Mouse (Mus musculus) left cerebral cortex, adult 2 months (tissue): ENCODE measurements around the gene Slc44a2. TPM values are rescaled to one million over a fixed set of nuclear protein-coding genes. Genes with fewer than 3 reads are reported as not detected.
"Not testable (repeated sequence)": the region's sequence is repeated elsewhere in the genome, so short reads cannot be mapped to it uniquely, and the experiment has no call there.

ENCODE experiments used
- DNase-seq, 2 experiments: peaks; one replicate each; pipeline ENCODE4 v3.0.0; 2021 to 2022; ENCODE audit warnings: low spot score in 2 of 2, mixed read lengths in 1 of 2; ENCODE audit errors: extremely low spot score in 1 of 2
- H3K27ac ChIP-seq: fragments of 200-600 bp; 2 replicates; pipeline ENCODE4 v1.8.1; 2022
- H3K4me3 ChIP-seq: fragments of 200-600 bp; 2 replicates; pipeline ENCODE4 v1.8.1; 2022
- CTCF ChIP-seq: fragments of 200-600 bp; IDR thresholded peaks from 2 replicates; pipeline ENCODE4 v1.8.1; 2022; ENCODE audit warnings: antibody characterized with exemption, mild to moderate bottlenecking, moderate library complexity
- intact Hi-C: fragments of 180-260 bp; cut with DNase I; formaldehyde crosslinking; loops from one replicate; pipeline ENCODE4 v1.15.1; 2025
- total RNA-seq, 2 experiments: library from RNA; stranded (reverse); gene quantifications; 2 replicates each; pipeline ENCODE4 v1.2.3; 2021

Slc44a2 gene
- total RNA-seq, 2 experiments from 2014 or later: 47.5 to 53.6 TPM

- no peak overlapping the region for H3K27ac ChIP-seq
- H3K4me3 ChIP-seq: peak overlapping the region; percentile 67
- DNase-seq: no peak
- intact Hi-C loops: no loop called here
- TF ChIP-seq CTCF: no peak
Measured at GRCm38 (mm10) chr9:21286753-21287152, 33.7 kb upstream of the Slc44a2 start.

DNA sequence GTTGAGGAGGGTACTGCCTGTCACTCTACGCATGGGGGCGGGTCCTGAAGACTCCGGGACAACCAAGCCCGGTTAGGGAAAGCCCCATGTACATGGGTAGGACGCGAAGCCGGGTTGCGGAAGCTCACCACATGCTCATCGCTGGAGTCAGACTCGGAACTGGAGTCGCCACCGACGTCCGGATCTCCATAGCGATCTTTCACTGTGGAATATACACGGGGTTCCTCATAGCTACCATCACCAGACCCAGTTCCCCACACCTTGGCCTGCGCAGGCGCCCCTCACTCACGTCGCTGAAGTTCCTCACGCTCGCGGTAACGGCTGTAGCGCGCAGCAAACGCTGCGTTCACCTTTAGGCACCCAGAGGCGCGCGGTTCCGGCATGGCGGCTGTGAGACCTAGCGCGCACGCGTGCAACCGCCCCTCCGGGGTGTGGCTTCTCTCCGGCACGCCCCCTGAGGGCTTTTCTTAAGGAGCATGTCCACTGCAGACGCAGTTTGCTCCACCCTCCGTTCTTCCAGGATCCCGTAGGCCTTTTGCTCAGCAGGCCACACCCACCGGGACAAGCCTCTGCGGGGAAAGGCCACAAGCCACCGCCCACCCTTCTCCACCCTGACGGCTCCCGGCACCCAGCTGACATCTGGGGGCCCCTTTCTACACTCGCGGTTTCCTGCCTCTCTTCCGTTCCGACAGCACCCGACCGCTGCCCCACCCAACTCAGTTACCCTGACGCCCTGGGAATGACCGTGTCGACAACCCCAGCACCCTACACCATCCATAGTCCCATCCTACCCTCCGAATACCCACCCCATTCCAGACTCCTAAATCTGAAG is 32.7 kb upstream of the Slc44a2 start, which contains the start of gene Kri1:
Gene Kri1, minus strand, starts transcription at position 399 of the 832 bp plus-strand sequence.
- intact Hi-C loops: loop anchor here (2.0 kb wide), 1 partner anchor 49 kb away; the partner anchor contains the start of gene Keap1
- peak; percentile 95 to 96 for DNase-seq
- H3K27ac ChIP-seq: peak within 1 kb of the TSS; percentile 89
- H3K4me3 ChIP-seq: peak within 1 kb of the TSS; percentile 67
- no peak; the same call in 1 of the 2 replicates for TF ChIP-seq CTCF

- intact Hi-C loops: loop anchor here (2.0 kb wide), 1 partner anchor 50 kb away; the partner anchor contains the start of gene Keap1
- no peak for DNase-seq
- no peak for TF ChIP-seq CTCF
- H3K27ac ChIP-seq: peak overlapping the region; percentile 89
- H3K4me3 ChIP-seq: peak overlapping the region; percentile 67
Measured at GRCm38 (mm10) chr9:21288404-21289336, 31.8 kb upstream of the Slc44a2 start.

- intact Hi-C loops: loop anchor here (2.0 kb wide), 1 partner anchor 51 kb away; the partner anchor contains the start of gene Keap1
- H3K4me3 ChIP-seq: no peak overlapping the region
- no peak for TF ChIP-seq CTCF
- DNase-seq: no peak
- H3K27ac ChIP-seq: no peak overlapping the region
Measured at GRCm38 (mm10) chr9:21289337-21289671, 31.2 kb upstream of the Slc44a2 start.

DNA sequence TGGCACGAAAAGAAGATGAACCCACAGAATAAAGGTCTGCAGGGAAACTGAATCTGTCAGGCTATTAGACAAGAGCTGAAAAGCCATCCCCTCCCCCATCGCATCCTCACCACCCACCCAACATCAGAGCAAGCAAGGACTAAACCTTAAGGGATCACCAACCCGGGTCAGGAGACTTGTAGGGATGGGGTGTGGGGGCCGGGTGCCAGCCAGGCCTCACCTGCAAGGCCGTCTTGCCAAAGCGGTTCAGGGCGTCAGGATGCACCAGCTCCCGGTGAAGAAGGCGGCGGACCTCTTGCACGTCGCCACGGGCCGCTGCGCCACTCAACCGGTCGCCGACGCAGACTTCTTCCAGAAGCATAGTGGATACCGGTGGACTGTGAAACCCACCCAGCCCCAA is 29.9 kb upstream of the Slc44a2 start:
- intact Hi-C loops: loop anchor here (5.0 kb wide), 1 partner anchor 77 kb away; the partner anchor contains the start of gene Ilf3
- DNase-seq: no peak
- Histone ChIP-seq H3K4me3 (peak overlapping the region; percentile 86), H3K27ac (peak overlapping the region; percentile 95)
- TF ChIP-seq CTCF: no peak

DNA sequence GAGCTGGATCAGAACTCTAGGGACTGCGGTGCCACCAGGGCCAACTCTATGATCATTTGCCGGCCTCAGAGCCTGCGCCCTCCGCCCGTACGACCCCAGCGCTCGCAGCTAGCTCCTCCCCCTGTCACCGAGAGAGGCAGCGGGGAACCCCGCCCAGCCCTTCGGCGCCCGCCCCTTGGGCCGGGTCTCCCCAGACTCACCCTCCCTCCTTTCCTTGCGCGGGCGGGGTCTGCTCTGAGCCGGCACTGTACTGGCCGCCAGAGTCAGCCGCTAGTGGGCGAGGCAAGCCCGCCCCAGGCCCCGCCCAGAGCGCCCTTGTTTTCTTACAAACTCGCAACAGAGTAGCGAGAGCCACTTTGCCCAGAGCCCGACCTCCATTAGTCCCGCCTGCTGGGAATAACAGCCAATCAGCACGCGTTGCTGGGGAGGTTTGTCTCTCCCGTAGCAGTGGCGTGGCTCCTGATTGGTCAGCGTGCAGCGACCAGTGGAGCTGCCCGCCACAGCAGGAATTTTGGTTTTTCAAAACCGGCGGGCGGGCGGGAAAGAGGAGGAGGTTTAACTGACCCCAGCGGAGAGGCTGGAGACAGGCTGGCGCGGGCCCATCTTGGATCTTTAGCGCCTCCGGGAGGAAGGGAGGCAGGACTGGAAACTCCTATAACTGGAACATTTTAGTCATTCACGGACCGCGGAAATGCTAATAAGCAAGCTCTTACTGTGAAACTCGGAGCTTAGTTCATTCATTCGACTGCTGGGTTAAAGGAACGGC is 29.3 kb upstream of the Slc44a2 start, which contains the start of gene Cdkn2d:
Gene Cdkn2d, minus strand, starts transcription at position 386 of the 766 bp plus-strand sequence.
- DNase-seq: peak; percentile 99 to 100
- TF ChIP-seq CTCF: peak; percentile 35
- Histone ChIP-seq H3K4me3 (peak within 1 kb of the TSS; percentile 86), H3K27ac (peak within 1 kb of the TSS; percentile 95)
- intact Hi-C loops: loop anchor here (1.0 to 5.0 kb wide), 2 partner anchors 26 to 76 kb away; partner anchors contain the start of genes Atg4d and Ilf3

DNA sequence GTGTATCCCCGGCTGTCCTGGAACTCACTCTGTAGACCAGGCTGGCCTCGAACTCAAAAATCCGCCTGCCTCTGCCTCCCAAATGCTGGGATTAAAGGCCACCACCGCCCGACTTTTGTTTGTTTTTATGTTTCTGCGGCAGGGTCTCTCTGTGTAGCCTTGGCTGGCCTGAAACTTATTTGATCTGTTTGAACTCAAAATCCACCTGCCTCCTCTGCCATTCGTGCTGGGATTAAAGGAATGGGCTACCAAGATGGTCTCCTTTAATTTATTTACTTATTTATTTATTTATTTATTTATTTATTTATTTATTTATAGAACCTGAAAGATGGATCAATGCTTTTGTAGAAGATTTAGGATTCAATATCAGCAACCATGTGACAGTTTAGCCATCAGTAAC is 28.6 kb upstream of the Slc44a2 start:
- not testable (repeated sequence) for DNase-seq, H3K27ac ChIP-seq
- intact Hi-C loops: loop anchor here (1.0 to 5.0 kb wide), 2 partner anchors 27 to 75 kb away; partner anchors contain the start of genes Atg4d and Ilf3
- peak overlapping the region; percentile 45 for H3K4me3 ChIP-seq

- no peak for DNase-seq
- Histone ChIP-seq H3K4me3 (no peak overlapping the region), H3K27ac (no peak overlapping the region)
- intact Hi-C loops: loop anchor here (5.0 kb wide), 1 partner anchor 75 kb away; the partner anchor contains the start of gene Ilf3
- no peak for TF ChIP-seq CTCF
Measured at GRCm38 (mm10) chr9:21292271-21292670, 28.2 kb upstream of the Slc44a2 start.

DNA sequence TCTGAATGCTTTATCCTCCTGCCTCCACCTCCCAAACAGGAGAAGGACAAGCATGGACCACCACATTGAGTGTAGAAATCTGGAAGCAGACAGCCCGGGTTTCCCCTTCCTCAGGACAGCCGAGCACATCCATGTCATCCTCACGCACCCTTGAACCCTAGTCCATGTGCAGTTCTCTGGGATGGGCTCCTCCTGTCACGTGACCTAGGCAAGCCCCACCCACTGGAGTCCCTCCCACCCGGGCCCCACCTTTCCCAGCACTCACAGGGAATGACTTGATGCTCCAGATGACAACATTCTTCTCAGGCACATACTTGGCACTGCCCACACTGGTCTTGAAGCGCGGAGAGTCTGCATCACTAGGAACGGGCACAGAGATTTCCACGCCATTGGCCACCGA is 21.5 kb upstream of the Slc44a2 start:
- Histone ChIP-seq H3K27ac (no peak overlapping the region), H3K4me3 (no peak overlapping the region)
- intact Hi-C loops: no loop called here
- no peak for DNase-seq
- no peak for TF ChIP-seq CTCF

- intact Hi-C loops: no loop called here
- no peak for DNase-seq
- Histone ChIP-seq H3K4me3 (no peak overlapping the region), H3K27ac (no peak overlapping the region)
- TF ChIP-seq CTCF: no peak
Measured at GRCm38 (mm10) chr9:21305065-21305464, 15.4 kb upstream of the Slc44a2 start.
